Mouse (Mus musculus) cortical plate, adult 2 months (tissue): ENCODE results near the gene Chst3.

Experiments used
- CTCF ChIP-seq: fragments of 200-500 bp; IDR thresholded peaks from 2 replicates; pipeline ENCODE4 v1.5.1; 2011; ENCODE audit warnings: mild to moderate bottlenecking, control low read depth, low read length; ENCODE audit not compliant: insufficient read depth; ENCODE audit errors: extremely low read depth
- POLR2A ChIP-seq: fragments of 200-500 bp; IDR thresholded peaks from 2 replicates; pipeline ENCODE4 v1.6.1; 2011; ENCODE audit warnings: mild to moderate bottlenecking, low read length, control low read depth; ENCODE audit not compliant: insufficient read depth; ENCODE audit errors: extremely low read depth

GRCm38 (mm10) chr10:60193532-60194423 is 25.3 kb downstream of the Chst3 start:
- TF ChIP-seq CTCF = no peak
- no peak for TF ChIP-seq POLR2A
